Mouse (Mus musculus) midbrain, postnatal 0 days (tissue): Measurements from ENCODE around the gene Ntrk3. TPM values are rescaled to one million over a fixed set of nuclear protein-coding genes. Genes with fewer than 3 reads are reported as not detected.
A peak's percentile ranks its signal among the peaks of the same experiment; 100 is the strongest.

Source experiments
- ATAC-seq: fragments of 200-750 bp; cut with Nextera tagmentation; 2 replicates; pipeline ENCODE4 v1.8.0; 2017; ENCODE audit warnings: moderate number of reproducible peaks, mild to moderate bottlenecking, moderate TSS enrichment, moderate library complexity; ENCODE audit not compliant: low FRiP score
- DNase-seq: peaks from one replicate; pipeline ENCODE4 v3.0.0-alpha.2; 2015; ENCODE audit warnings: low spot score
- H3K27ac ChIP-seq: fragments of 300-500 bp; sonication (generic); 2 replicates; pipeline ENCODE4 v1.5.1; 2014; ENCODE audit warnings: low read depth, mild to moderate bottlenecking, low read length, mixed read lengths
- H3K27me3 ChIP-seq: fragments of 300-500 bp; sonication (generic); 2 replicates; pipeline ENCODE4 v1.6.1; 2014; ENCODE audit warnings: low read length, control low read depth, mixed read lengths; ENCODE audit not compliant: insufficient read depth
- H3K36me3 ChIP-seq: fragments of 300-500 bp; sonication (generic); 2 replicates; pipeline ENCODE4 v1.6.1; 2014; ENCODE audit warnings: low read length, control low read depth, mixed read lengths; ENCODE audit not compliant: insufficient read depth
- H3K4me1 ChIP-seq: fragments of 300-500 bp; sonication (generic); 2 replicates; pipeline ENCODE4 v1.6.1; 2014; ENCODE audit warnings: mild to moderate bottlenecking, control low read depth, antibody characterized with exemption, low read length, mixed read lengths; ENCODE audit not compliant: insufficient read depth
- H3K4me2 ChIP-seq: fragments of 300-500 bp; sonication (generic); 2 replicates; pipeline ENCODE4 v1.6.1; 2014; ENCODE audit warnings: low read depth, mild to moderate bottlenecking, low read length, mixed read lengths; ENCODE audit not compliant: poor library complexity, severe bottlenecking
- H3K4me3 ChIP-seq: fragments of 300-500 bp; sonication (generic); 2 replicates; pipeline ENCODE4 v1.5.1; 2014; ENCODE audit warnings: low read depth, mild to moderate bottlenecking, low read length, moderate library complexity
- H3K9ac ChIP-seq: fragments of 300-500 bp; sonication (generic); replicated peaks from 2 replicates; pipeline ENCODE4 v1.6.1; 2014; ENCODE audit warnings: mild to moderate bottlenecking, low read length, moderate library complexity, mixed read lengths; ENCODE audit not compliant: poor library complexity, severe bottlenecking
- H3K9me3 ChIP-seq: fragments of 300-500 bp; sonication (generic); 2 replicates; pipeline ENCODE4 v1.6.1; 2016; ENCODE audit warnings: low read length, control low read depth
- CTCF ChIP-seq: IDR thresholded peaks from 2 replicates; pipeline ENCODE4 v1.5.1; 2016; ENCODE audit warnings: antibody characterized with exemption, mild to moderate bottlenecking
- WGBS: fragments of 180-500 bp; shearing (Covaris S2); extraction: QIAGEN DNeasy Blood & Tissue Kit; methylation state at CpG from one replicate; pipeline ENCODE4 v1.1.7; 2014; 5-methylcytosine and 5-hydroxymethylcytosine counted together
- polyA plus RNA-seq: library from polyadenylated mRNA; unstranded; fragments of >200 nt; fragmentation: Nextera tagmentation; extraction: Ambion mirVana; gene quantifications from 2 replicates; pipeline ENCODE4 v1.2.1, GENCODE M21; 2015
- total RNA-seq: library from RNA; depleted of rRNA; stranded (reverse); fragments of >200 nt; gene quantifications from 2 replicates; pipeline ENCODE4 v1.2.3, GENCODE M21; 2014

The Ntrk3 gene
- total and polyA plus RNA-seq, 2 experiments from 2014 or later: 26.0 to 101 TPM

GRCm38 (mm10) chr7:78361341-78362309 lies 376.2 kb downstream of the Ntrk3 start:
- Histone ChIP-seq H3K4me3 (no peak overlapping the region), H3K9me3 (no peaks in the 10 kb centered on the region), H3K36me3 (no peaks in the 10 kb centered on the region), H3K27me3 (no peaks in the 10 kb centered on the region), H3K4me2 (no peak overlapping the region), H3K9ac (no peak overlapping the region), H3K4me1 (peaks cover 3% of the 10 kb centered on the region; the same call in 1 of the 2 replicates), H3K27ac (no peak overlapping the region; the same call in 1 of the 2 replicates)
- DNase-seq (peak; percentile 21), ATAC-seq (0 out of 2 replicates have a peak, but pooled peaks have one; percentile 20)
- no peak for TF ChIP-seq CTCF
- WGBS: 46% methylated on average over 8 of the region's 8 CpGs

- Histone ChIP-seq H3K27ac (no peak overlapping the region), H3K27me3 (no peaks in the 10 kb centered on the region), H3K4me1 (no peaks in the 10 kb centered on the region), H3K4me2 (no peak overlapping the region), H3K36me3 (no peaks in the 10 kb centered on the region), H3K4me3 (no peak overlapping the region), H3K9me3 (no peaks in the 10 kb centered on the region), H3K9ac (no peak overlapping the region)
- 83% methylated on average over 5 of the region's 5 CpGs for WGBS
- no peak for TF ChIP-seq CTCF
- ATAC-seq: no peak
- DNase-seq: no peak
These were observed 390.3 kb downstream of the Ntrk3 start for GRCm38 (mm10) chr7:78347464-78347863.

DNA sequence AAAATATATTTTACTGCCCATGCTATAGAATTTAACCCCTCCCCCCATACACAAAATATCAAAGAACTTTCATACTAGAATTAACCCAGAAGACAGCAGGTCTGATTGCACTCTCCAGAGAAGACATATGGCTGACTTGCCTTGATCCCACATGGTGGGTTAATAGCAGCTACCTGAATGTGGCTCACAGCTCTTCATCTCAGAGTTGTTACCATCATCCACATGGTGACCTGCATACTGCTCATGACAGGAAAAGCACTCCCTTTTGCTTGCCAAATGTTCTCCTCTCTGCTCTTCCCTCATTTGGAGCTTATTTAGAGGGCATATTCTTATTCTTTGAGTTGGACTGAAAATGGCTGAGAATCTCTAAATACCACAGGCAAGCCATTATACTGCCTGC lies 404.4 kb downstream of the Ntrk3 start:
- DNase-seq (no peak), ATAC-seq (no peak)
- no peak for TF ChIP-seq CTCF
- Histone ChIP-seq H3K4me1 (no peaks in the 10 kb centered on the region), H3K4me3 (no peak overlapping the region), H3K36me3 (no peaks in the 10 kb centered on the region), H3K27ac (no peak overlapping the region), H3K9me3 (no peaks in the 10 kb centered on the region), H3K27me3 (no peaks in the 10 kb centered on the region), H3K4me2 (no peak overlapping the region), H3K9ac (no peak overlapping the region)

GRCm38 (mm10) chr7:78328301-78328700 lies 409.5 kb downstream of the Ntrk3 start:
- H3K36me3 ChIP-seq: no peaks in the 10 kb centered on the region
- H3K9ac ChIP-seq: no peak overlapping the region
- ATAC-seq (no peak), DNase-seq (no peak)
- no peak for TF ChIP-seq CTCF
- H3K9me3 ChIP-seq: no peaks in the 10 kb centered on the region
- no peak overlapping the region for H3K4me3 ChIP-seq
- no peaks in the 10 kb centered on the region for H3K27me3 ChIP-seq
- 82% methylated on average over 2 of the region's 2 CpGs for WGBS
- H3K4me2 ChIP-seq: no peak overlapping the region
- no peak overlapping the region for H3K27ac ChIP-seq
- no peaks in the 10 kb centered on the region for H3K4me1 ChIP-seq

GRCm38 (mm10) chr7:78326185-78326584 lies 411.6 kb downstream of the Ntrk3 start:
- TF ChIP-seq CTCF: no peak
- Histone ChIP-seq H3K9ac (no peak overlapping the region), H3K27ac (no peak overlapping the region), H3K36me3 (no peaks in the 10 kb centered on the region), H3K4me1 (no peaks in the 10 kb centered on the region), H3K9me3 (no peaks in the 10 kb centered on the region), H3K4me3 (no peak overlapping the region), H3K27me3 (no peaks in the 10 kb centered on the region), H3K4me2 (no peak overlapping the region)
- DNase-seq (no peak), ATAC-seq (no peak)
- WGBS: 72% methylated on average over 3 of the region's 3 CpGs

DNA sequence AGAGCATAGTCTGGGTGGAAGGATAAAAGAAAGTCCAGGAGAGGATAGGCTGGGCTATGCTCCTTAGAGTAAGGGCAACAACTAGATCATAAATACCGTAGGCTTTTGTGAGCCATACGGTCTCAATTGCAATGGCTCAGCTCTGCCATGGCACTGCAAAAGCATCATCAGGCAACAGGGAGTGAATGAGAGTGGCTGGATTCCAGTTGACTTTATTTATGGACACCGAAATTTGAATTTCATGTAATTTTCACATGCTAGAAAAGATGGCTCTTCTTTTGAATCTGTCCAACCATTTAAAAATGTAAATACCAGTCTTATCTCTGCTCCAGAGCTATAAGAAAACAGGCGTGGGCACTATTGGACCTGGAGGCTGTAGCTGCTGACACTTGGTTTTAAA lies 419.2 kb downstream of the Ntrk3 start:
- 94% methylated on average over 4 of the region's 4 CpGs for WGBS
- Histone ChIP-seq H3K9me3 (no peaks in the 10 kb centered on the region), H3K4me2 (no peak overlapping the region), H3K4me3 (no peak overlapping the region), H3K4me1 (no peaks in the 10 kb centered on the region), H3K27ac (no peak overlapping the region), H3K36me3 (no peaks in the 10 kb centered on the region), H3K9ac (no peak overlapping the region), H3K27me3 (no peaks in the 10 kb centered on the region)
- ATAC-seq: no peak
- TF ChIP-seq CTCF: no peak
- DNase-seq: no peak
